Mouse (Mus musculus) heart, embryonic 12.5 days (tissue): ENCODE data around the gene Snd1. TPM values are rescaled to one million over a fixed set of nuclear protein-coding genes. Genes with fewer than 3 reads are reported as not detected.
A peak's percentile ranks its signal among the peaks of the same experiment; 100 is the strongest.

Source experiments
- ATAC-seq: fragments of 200-750 bp; cut with Nextera tagmentation; 2 replicates; pipeline ENCODE4 v1.8.0; 2017; ENCODE audit warnings: moderate TSS enrichment, moderate library complexity; ENCODE audit not compliant: insufficient number of reproducible peaks, low FRiP score
- H3K27ac ChIP-seq: fragments of 300-500 bp; sonication (generic); 2 replicates; pipeline ENCODE4 v1.5.1; 2016; ENCODE audit warnings: mild to moderate bottlenecking, moderate library complexity; ENCODE audit not compliant: poor library complexity, severe bottlenecking
- H3K27me3 ChIP-seq: fragments of 300-500 bp; sonication (generic); replicated peaks from 2 replicates; pipeline ENCODE4 v1.6.1; 2016; ENCODE audit warnings: mild to moderate bottlenecking, moderate library complexity
- H3K36me3 ChIP-seq: fragments of 300-500 bp; sonication (generic); 2 replicates; pipeline ENCODE4 v1.6.1; 2016; ENCODE audit warnings: mild to moderate bottlenecking, moderate library complexity
- H3K4me1 ChIP-seq: fragments of 300-500 bp; sonication (generic); replicated peaks from 2 replicates; pipeline ENCODE4 v1.6.1; 2016; ENCODE audit warnings: mild to moderate bottlenecking
- H3K4me2 ChIP-seq: fragments of 300-500 bp; sonication (generic); 2 replicates; pipeline ENCODE4 v1.6.1; 2016; ENCODE audit warnings: mild to moderate bottlenecking, moderate library complexity
- H3K4me3 ChIP-seq: fragments of 300-500 bp; sonication (generic); 2 replicates; pipeline ENCODE4 v1.5.1; 2016; ENCODE audit warnings: mild to moderate bottlenecking
- H3K9ac ChIP-seq: fragments of 300-500 bp; sonication (generic); 2 replicates; pipeline ENCODE4 v1.6.1; 2016; ENCODE audit warnings: mild to moderate bottlenecking, moderate library complexity
- H3K9me3 ChIP-seq: fragments of 300-500 bp; sonication (generic); replicated peaks from 2 replicates; pipeline ENCODE4 v1.6.1; 2016; ENCODE audit warnings: mild to moderate bottlenecking, moderate library complexity
- WGBS: fragments of 180-500 bp; shearing (Covaris S2); methylation state at CpG from one replicate; pipeline ENCODE4 v1.1.7; 2016; 5-methylcytosine and 5-hydroxymethylcytosine counted together
- polyA plus RNA-seq: library from polyadenylated mRNA; unstranded; fragments of >200 nt; fragmentation: Nextera tagmentation; extraction: Ambion mirVana; gene quantifications from 2 replicates; pipeline ENCODE4 v1.2.1, GENCODE M21; 2016

Gene Snd1
- polyA plus RNA-seq, 1 experiment from 2014 or later: 95.2 TPM

GRCm38 (mm10) chr6:28735116-28735515 lies 260.2 kb downstream of the Snd1 start:
- H3K27me3 ChIP-seq: no peaks in the 10 kb centered on the region
- no peaks in the 10 kb centered on the region for H3K9me3 ChIP-seq
- 24% methylated on average over 9 of the region's 9 CpGs for WGBS
- H3K27ac ChIP-seq: no peak overlapping the region
- no peak for ATAC-seq
- H3K4me1 ChIP-seq: peaks cover 20% of the 10 kb centered on the region
- no peak overlapping the region for H3K4me3 ChIP-seq
- no peak overlapping the region for H3K9ac ChIP-seq
- no peaks in the 10 kb centered on the region for H3K36me3 ChIP-seq
- H3K4me2 ChIP-seq: no peak overlapping the region

- Histone ChIP-seq H3K4me3 (no peak overlapping the region), H3K27ac (no peak overlapping the region), H3K36me3 (no peaks in the 10 kb centered on the region), H3K4me2 (no peak overlapping the region), H3K9me3 (no peaks in the 10 kb centered on the region), H3K9ac (no peak overlapping the region), H3K4me1 (peaks cover 15% of the 10 kb centered on the region), H3K27me3 (no peaks in the 10 kb centered on the region)
- no peak for ATAC-seq
- WGBS: 88% methylated on average over 7 of the region's 7 CpGs
Observed at GRCm38 (mm10) chr6:28736665-28737064, 261.7 kb downstream of the Snd1 start.

DNA sequence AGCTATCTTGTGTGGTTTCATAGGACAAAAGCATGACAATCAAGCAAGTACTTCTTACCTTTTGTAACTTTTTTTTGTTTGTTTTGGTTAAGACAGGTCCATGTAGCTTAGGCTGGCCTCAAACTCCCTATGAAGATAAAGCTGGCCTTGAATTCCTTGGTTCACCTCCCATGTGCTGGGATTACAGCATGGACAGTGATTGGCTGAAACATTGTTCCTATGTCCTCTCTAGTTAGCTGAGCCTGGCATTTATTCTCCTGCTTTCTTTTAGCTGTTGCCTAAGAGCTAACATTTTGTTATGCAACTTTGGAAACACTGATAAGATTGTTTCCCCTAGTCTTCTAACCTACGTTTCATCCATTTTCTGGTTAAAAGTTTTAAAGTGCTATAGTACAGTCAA lies 262.7 kb downstream of the Snd1 start:
- Histone ChIP-seq H3K4me3 (no peak overlapping the region), H3K9ac (no peak overlapping the region), H3K27ac (no peak overlapping the region), H3K36me3 (no peaks in the 10 kb centered on the region), H3K27me3 (no peaks in the 10 kb centered on the region), H3K4me2 (no peak overlapping the region), H3K9me3 (no peaks in the 10 kb centered on the region), H3K4me1 (peaks cover 12% of the 10 kb centered on the region)
- no peak for ATAC-seq
- 52% methylated on average over 1 of the region's 1 CpGs for WGBS

DNA sequence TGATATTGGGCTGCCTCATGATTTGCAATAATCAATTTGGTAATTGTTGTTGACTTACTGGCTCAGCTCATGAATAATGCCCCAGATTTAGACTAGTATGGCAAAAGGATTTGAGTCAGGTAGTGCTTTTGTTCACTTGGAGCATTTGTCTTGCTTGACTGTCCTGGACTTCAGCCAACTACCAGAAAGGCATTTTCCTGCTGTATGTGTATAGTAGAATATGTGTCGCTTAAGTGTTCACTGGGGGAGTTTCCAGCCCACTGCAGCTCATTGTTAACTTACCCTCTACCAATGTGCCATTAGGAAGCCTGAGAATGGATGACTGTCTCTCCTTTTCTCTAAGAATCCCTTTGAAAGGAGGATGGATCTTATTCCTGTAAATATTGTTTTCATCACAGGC lies 268.6 kb downstream of the Snd1 start:
- Histone ChIP-seq H3K36me3 (peaks cover 15% of the 10 kb centered on the region), H3K4me1 (peaks cover 23% of the 10 kb centered on the region), H3K9ac (no peak overlapping the region), H3K27me3 (no peaks in the 10 kb centered on the region), H3K4me3 (no peak overlapping the region), H3K4me2 (no peak overlapping the region), H3K27ac (peak overlapping the region; percentile 15; the same call in 1 of the 2 replicates), H3K9me3 (no peaks in the 10 kb centered on the region)
- 21% methylated on average over 1 of the region's 1 CpGs for WGBS
- peak; percentile 45; the same call in 1 of the 2 replicates for ATAC-seq

- Histone ChIP-seq H3K4me1 (peaks cover 23% of the 10 kb centered on the region), H3K4me3 (no peak overlapping the region), H3K36me3 (peaks cover 15% of the 10 kb centered on the region), H3K27ac (no peak overlapping the region), H3K9ac (no peak overlapping the region), H3K9me3 (no peaks in the 10 kb centered on the region), H3K27me3 (no peaks in the 10 kb centered on the region), H3K4me2 (no peak overlapping the region)
- WGBS: 88% methylated on average over 7 of the region's 7 CpGs
- no peak for ATAC-seq
Observed at GRCm38 (mm10) chr6:28745864-28746263, 270.9 kb downstream of the Snd1 start.

- Histone ChIP-seq H3K4me2 (no peak overlapping the region), H3K27ac (no peak overlapping the region), H3K4me3 (no peak overlapping the region), H3K9me3 (no peaks in the 10 kb centered on the region), H3K36me3 (peaks cover 15% of the 10 kb centered on the region), H3K4me1 (peaks cover 23% of the 10 kb centered on the region), H3K27me3 (no peaks in the 10 kb centered on the region), H3K9ac (no peak overlapping the region)
- no peak for ATAC-seq
- 91% methylated on average over 5 of the region's 5 CpGs for WGBS
Observed at GRCm38 (mm10) chr6:28747025-28747424, 272.1 kb downstream of the Snd1 start.

DNA sequence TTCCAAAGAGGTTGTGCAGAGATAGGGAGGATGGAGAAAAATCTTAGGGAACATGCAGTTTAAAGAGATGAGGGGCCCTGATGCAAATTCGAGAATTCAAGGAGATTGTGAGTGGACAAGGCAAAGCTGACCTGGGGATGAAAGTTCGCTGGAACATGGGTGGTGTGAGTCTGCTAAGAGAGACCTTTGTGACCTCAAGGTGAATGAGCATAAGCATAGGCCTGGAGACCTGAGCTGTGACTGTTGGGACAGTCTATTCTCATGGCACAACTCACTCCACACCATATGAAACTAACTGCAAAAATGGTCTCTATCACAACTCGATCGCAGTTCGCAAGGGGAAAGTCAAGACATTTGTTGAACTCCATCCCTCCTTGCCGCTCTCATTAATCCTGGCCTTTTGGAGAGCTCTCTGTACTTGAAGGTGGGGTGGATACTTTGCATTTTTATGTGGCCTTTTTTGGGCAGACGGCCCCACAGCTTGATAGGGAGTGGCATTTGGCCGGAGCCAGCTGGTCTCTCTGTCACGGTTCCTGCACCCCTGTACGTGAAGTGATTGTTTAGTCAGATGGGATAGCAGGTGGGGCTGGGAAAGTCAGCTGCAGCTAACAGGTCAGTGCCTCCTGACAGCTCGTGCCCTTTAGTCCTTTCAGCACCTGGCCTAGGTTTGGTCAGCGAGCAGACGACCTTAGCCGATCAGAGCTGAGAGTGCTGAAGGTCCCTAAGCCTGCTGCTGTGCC lies 273.2 kb downstream of the Snd1 start:
- 66% methylated on average over 14 of the region's 14 CpGs for WGBS

DNA sequence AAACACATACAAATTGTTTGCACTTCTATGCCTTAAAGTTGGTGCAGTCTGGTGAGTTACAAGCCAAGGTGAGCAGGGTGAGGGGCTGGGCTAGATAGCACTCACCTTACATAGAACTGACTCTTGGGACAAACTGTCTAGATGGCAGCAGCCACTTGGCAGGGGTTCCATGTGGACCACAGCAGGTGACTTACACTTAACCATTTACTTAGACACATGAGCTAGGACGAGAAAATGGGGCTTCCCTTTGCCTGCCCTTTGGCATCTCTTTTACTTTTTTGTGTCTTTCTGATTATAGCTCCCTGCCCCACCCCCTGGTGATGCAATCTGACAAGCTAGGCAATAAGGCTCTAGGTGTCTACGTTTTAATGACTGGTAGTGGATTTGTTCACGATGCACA lies 274.3 kb downstream of the Snd1 start:
- H3K9me3 ChIP-seq: no peaks in the 10 kb centered on the region
- 80% methylated on average over 3 of the region's 3 CpGs for WGBS

More for the DNA sequence above, 273.2 kb downstream of the Snd1 start:
- no peak for ATAC-seq
- no peak overlapping the region for H3K27ac ChIP-seq
- H3K9ac ChIP-seq: no peak overlapping the region
- no peaks in the 10 kb centered on the region for H3K9me3 ChIP-seq
- no peaks in the 10 kb centered on the region for H3K27me3 ChIP-seq
- H3K4me2 ChIP-seq: no peak overlapping the region
- peaks cover 18% of the 10 kb centered on the region for H3K4me1 ChIP-seq
- H3K4me3 ChIP-seq: no peak overlapping the region
- H3K36me3 ChIP-seq: peaks cover 15% of the 10 kb centered on the region

GRCm38 (mm10) chr6:28751186-28751585 lies 276.2 kb downstream of the Snd1 start:
- ATAC-seq: no peak
- 59% methylated on average over 3 of the region's 3 CpGs for WGBS

More for the DNA sequence above, 274.3 kb downstream of the Snd1 start:
- no peak for ATAC-seq
- no peak overlapping the region for H3K9ac ChIP-seq
- no peak overlapping the region for H3K4me3 ChIP-seq
- H3K4me2 ChIP-seq: no peak overlapping the region
- H3K4me1 ChIP-seq: peaks cover 8% of the 10 kb centered on the region
- peaks cover 15% of the 10 kb centered on the region for H3K36me3 ChIP-seq
- no peak overlapping the region for H3K27ac ChIP-seq
- no peaks in the 10 kb centered on the region for H3K27me3 ChIP-seq

GRCm38 (mm10) chr6:28753217-28753616 lies 278.3 kb downstream of the Snd1 start:
- no peak overlapping the region for H3K4me2 ChIP-seq
- no peaks in the 10 kb centered on the region for H3K27me3 ChIP-seq
- no peak overlapping the region for H3K27ac ChIP-seq
- no peak for ATAC-seq
- H3K9me3 ChIP-seq: no peaks in the 10 kb centered on the region
- H3K4me3 ChIP-seq: no peak overlapping the region
- no peak overlapping the region for H3K9ac ChIP-seq
- 94% methylated on average over 5 of the region's 5 CpGs for WGBS
- H3K36me3 ChIP-seq: no peaks in the 10 kb centered on the region; the same call in 1 of the 2 replicates
- peaks cover 21% of the 10 kb centered on the region for H3K4me1 ChIP-seq

More at GRCm38 (mm10) chr6:28751186-28751585, 276.2 kb downstream of the Snd1 start:
- Histone ChIP-seq H3K27me3 (no peaks in the 10 kb centered on the region), H3K4me2 (no peak overlapping the region), H3K36me3 (peaks cover 2% of the 10 kb centered on the region), H3K4me1 (peaks cover 16% of the 10 kb centered on the region), H3K27ac (no peak overlapping the region), H3K9ac (no peak overlapping the region), H3K4me3 (no peak overlapping the region), H3K9me3 (no peaks in the 10 kb centered on the region)

- no peak overlapping the region for H3K4me2 ChIP-seq
- H3K27me3 ChIP-seq: no peaks in the 10 kb centered on the region
- H3K4me3 ChIP-seq: no peak overlapping the region
- no peaks in the 10 kb centered on the region; the same call in 1 of the 2 replicates for H3K36me3 ChIP-seq
- H3K27ac ChIP-seq: no peak overlapping the region
- no peak overlapping the region for H3K9ac ChIP-seq
- no peaks in the 10 kb centered on the region for H3K9me3 ChIP-seq
- H3K4me1 ChIP-seq: peaks cover 17% of the 10 kb centered on the region
- no peak for ATAC-seq
- WGBS: 90% methylated on average over 5 of the region's 5 CpGs
Observed at GRCm38 (mm10) chr6:28753681-28754080, 278.7 kb downstream of the Snd1 start.
